Mouse (Mus musculus): ENCODE measurements around the gene Disp1.

The Disp1 gene

DNA sequence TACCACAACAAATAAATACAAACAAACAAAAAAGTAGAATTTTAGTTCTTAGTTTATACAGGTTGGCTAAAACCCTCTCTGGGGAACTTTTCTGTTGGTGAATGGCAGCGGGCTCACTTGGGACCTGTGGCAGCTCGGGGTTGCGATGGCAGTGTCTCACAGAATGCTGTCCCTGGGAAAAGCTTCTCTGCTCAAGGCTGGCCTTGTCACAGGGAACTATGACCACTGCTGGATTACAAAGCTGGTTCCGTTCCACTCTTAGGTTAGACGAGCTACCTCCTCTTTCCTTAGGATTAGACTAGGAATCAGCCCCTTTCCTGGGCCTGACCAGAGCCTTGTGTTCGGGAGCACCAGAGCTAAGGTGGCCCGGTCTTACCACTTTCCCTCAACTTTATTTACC lies 130.1 kb downstream of the Disp1 start:
- DNase-seq (ENCODE audit: low read depth in 2 of 2, low spot score in 2 of 2), result no peak

- no peak for DNase-seq (ENCODE audit: low read depth in 2 of 2, low spot score in 2 of 2)
Measured at GRCm38 (mm10) chr1:183088661-183089060, 132.7 kb downstream of the Disp1 start.

DNA sequence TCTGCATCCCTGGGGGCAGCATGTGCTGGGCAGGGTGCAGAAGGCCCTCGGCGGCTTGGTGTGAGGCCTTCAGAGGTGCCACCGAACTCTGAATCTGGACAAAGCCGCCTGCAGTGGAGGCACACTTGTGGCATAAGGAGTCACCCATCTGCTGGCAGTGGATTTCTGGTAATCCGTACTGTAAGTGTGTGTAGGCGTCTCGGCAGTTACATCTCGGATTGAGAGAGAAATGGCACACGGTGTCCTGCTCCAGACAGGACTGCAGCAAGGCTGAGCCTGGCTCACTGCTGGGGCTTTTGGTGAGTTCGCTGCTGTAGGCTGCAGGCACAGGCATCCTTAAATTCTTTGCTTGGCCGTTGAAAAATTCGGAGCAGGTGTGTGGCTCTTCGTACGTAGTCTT lies 134.5 kb downstream of the Disp1 start:
- no peak for DNase-seq (ENCODE audit: low read depth in 2 of 2, low spot score in 2 of 2)

- no peak for DNase-seq (ENCODE audit: low read depth in 2 of 2, low spot score in 2 of 2)
Measured at GRCm38 (mm10) chr1:183084085-183085050, 137.0 kb downstream of the Disp1 start.

DNA sequence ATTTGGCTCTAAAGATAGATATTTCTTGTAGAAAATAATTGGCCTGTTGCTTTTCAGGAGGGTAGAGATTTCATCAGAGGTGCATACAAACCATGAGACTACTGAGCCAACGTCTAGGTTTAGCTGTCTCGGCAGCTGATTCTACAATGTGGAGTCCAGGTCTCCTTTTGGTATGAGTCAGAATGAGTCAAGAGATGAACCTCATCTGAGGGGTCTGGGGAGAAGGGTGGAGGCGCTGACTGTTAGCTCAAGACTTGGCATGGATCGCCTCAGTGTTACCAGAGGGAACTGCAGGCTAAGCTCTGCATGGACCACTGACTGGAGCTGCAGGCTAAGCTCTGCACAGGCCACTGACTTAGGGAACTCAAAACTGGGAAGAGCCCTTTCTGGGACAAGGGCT lies 138.9 kb downstream of the Disp1 start:
- DNase-seq (ENCODE audit: low read depth in 2 of 2, low spot score in 2 of 2), result no peak

DNA sequence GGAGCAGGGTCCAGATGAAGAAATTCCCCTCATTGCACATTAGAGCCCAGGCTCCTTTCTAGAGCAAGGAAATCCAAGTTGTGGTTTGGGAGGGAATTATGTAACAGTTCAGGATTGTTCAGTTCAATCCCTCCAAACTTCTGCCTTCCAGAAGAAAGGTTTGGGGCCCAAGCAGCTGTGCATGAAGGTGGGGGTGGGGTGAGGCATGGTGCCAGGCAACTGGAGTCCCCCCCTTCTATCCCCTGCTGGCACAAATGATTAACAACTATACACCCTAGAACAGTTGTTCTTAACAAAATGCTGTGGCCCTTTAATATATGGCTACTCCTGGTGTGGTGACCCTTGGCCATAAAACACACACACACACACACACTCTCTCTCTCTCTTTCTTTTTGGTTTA lies 140.2 kb downstream of the Disp1 start:
- DNase-seq (ENCODE audit: low read depth in 2 of 2, low spot score in 2 of 2), result no peak

- no peak for DNase-seq (ENCODE audit: low read depth in 2 of 2, low spot score in 2 of 2)
Measured at GRCm38 (mm10) chr1:183075121-183075822, 146.1 kb downstream of the Disp1 start.

DNA sequence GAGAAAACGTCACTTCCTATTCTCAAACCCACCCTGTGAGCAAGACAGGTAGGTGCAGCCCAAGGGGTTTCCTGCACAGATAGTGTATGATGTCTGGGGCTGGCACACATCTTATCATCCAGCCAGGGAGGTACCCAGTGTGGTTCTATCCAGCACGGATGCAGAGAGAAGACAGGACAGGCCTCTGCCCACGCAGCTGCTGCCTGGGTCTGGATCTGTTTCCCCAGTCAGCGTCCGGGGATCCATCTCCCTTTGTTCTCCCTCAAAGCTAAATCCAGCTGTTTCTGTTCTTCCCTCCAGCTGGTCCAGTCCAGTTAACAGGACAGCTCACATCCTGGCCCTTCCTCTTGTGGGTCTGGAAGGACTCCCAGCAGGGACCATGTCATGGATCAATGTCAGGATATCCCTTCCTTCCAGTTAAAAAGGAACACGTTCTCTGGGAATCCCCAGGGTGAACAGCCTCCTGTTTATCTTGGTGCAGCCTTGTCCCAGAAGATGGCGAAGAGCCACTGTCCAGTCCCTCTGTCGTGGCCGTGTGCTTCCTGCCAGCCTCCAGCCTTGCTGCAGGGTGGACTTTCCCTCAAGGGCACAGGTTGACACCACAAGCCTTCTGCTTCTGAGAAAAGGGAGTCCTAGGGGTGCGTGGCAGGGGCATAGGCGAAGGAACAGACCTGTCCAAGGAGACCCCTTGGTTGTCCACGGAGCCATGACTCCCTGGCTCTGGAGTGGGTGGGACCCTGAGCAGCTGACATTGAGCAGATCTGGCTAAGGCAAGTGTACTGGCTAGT lies 148.9 kb downstream of the Disp1 start:
- DNase-seq (ENCODE audit: low read depth in 2 of 2, low spot score in 2 of 2), result no peak

- DNase-seq (ENCODE audit: low read depth in 2 of 2, low spot score in 2 of 2), result no peak
Measured at GRCm38 (mm10) chr1:183069954-183070649, 151.2 kb downstream of the Disp1 start.

- no peak for DNase-seq (ENCODE audit: low read depth in 2 of 2, low spot score in 2 of 2)
Measured at GRCm38 (mm10) chr1:183067807-183068206, 153.5 kb downstream of the Disp1 start.

- no peak for DNase-seq (ENCODE audit: low read depth in 2 of 2, low spot score in 2 of 2)
Measured at GRCm38 (mm10) chr1:183066981-183067380, 154.3 kb downstream of the Disp1 start.

DNA sequence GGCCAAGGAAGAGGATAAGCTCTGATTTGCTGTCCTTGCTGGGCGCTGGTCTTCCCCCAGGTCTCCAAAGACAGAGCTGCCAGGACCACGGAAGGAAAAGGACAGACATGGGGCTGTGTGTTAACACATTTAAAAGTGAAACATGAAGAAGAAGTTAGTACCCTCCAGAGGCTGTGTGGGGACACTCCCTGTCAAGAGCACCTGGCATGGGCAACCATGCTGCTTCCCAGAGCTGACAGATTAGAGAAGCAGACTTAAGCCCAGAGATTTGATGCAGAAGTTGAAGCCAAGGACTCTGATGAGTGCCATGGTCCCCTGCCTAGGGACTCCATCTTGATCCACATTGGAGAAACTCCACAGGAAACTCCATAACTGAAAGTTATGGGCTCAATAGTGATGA lies 160.7 kb downstream of the Disp1 start:
- no peak for DNase-seq (ENCODE audit: low read depth in 2 of 2, low spot score in 2 of 2)

GRCm38 (mm10) chr1:183056289-183056655 lies 165.1 kb downstream of the Disp1 start:
- DNase-seq (ENCODE audit: low read depth in 2 of 2, low spot score in 2 of 2), result no peak

- no peak for DNase-seq (ENCODE audit: low read depth in 2 of 2, low spot score in 2 of 2)
Measured at GRCm38 (mm10) chr1:183055608-183056288, 165.6 kb downstream of the Disp1 start.

DNA sequence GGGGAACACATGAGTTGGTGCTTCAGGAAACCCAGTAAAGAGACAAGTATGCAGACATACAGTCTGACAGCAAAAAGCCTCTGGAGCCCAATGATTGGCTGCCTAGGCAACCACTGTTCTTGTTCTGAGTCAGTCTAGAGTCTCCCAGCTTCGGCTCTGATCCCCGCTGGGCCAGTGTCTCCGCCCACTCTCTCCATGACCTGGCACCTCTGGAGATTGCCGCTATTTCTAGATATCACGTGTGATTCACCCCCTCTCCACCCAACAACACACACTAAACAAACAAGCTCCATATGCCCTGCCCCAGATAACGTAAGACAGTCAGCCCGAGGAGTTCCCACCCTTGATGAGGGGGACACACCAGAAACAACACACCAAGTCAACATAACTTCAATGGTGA lies 168.7 kb downstream of the Disp1 start:
- no peak for DNase-seq (ENCODE audit: low read depth in 2 of 2, low spot score in 2 of 2)

GRCm38 (mm10) chr1:183049295-183049694 lies 172.0 kb downstream of the Disp1 start:
- DNase-seq (ENCODE audit: low read depth in 2 of 2, low spot score in 2 of 2), result no peak

GRCm38 (mm10) chr1:183047913-183048523 lies 173.3 kb downstream of the Disp1 start:
- DNase-seq (ENCODE audit: low read depth in 2 of 2, low spot score in 2 of 2), result no peak

DNA sequence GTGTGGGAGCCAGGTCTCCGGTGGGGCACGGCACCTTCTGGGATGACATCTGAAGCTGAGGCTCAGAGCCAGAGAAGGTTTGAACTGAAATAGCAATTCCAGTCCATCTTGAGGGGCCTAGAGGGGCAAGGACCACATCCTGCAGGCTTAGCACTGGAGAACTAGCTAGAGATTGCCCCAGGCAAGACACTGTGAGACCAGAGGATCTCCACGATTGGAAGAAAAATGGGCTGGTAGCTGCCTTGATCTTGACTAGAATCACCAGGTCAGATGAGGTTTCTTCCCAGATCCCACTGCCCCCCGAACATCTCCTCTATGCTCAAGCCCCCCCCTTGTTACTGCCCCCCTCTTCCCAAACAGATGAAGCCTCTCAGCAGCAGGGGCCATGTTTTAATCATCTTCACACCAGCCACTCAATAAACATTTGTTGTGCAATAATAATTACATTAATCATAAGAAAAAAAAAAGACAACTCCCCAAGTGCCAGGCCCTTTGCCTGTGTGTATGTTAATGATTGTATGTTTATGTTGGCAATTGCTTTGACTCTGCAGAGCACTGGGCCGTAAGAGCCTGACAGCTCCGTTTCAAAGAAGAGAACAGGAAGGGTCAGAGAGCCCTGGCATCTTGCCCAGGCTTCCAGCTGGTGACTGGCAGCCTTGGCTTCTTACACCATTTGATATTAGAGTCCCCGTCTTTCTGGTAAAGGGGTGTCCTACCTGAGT lies 174.0 kb downstream of the Disp1 start:
- DNase-seq (ENCODE audit: low read depth in 2 of 2, low spot score in 2 of 2), result no peak

- no peak for DNase-seq (ENCODE audit: low read depth in 2 of 2, low spot score in 2 of 2)
Measured at GRCm38 (mm10) chr1:183046081-183046480, 175.2 kb downstream of the Disp1 start.
